Mouse (Mus musculus): ENCODE data around the gene Plxna3. TPM values are rescaled to one million over a fixed set of nuclear protein-coding genes. Genes with fewer than 3 reads are reported as not detected.
"Not testable (repeated sequence)": the region's sequence is repeated elsewhere in the genome, so short reads cannot be mapped to it uniquely, and the experiment has no call there.

Gene Plxna3
- total RNA-seq (2014; fragmentation: Nextera tagmentation) (3.9 and 14.8 TPM in 2 replicates), total RNA-seq (2017) (0.80 TPM in 2 replicates)

DNA sequence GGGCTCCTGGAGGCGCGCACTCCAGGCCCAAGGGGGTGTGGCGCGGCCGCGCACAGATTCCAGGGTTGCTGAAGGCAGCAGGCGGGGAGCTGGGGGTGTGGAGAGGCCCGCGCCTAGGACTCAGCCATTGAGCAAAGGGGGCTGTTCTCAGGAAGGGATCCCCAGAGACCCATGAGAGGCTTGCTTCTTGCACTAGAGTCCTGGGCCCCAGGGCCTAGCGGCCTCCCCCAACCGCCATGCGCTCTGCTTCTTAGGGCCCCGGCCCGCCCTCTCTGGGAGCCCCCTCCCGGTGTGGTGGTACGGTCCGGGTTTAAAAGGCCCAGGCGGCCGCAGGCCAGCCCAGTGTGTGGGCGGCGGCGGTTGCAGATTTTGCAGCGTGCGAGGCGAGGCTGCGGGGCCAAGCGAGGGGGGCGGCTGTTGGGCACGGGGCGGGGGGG lies at the start of gene Plxna3:
Plxna3 (plus strand) TSS at position 342 of the 437 bp plus-strand sequence.
- peak; percentile 94 for ATAC-seq (replicated peaks; ENCODE audit: low FRiP score, low TSS enrichment, poor library complexity, severe bottlenecking)

GRCm38 (mm10) chrX:74281041-74281731 lies 47.7 kb upstream of the Plxna3 start:
- no peak for ATAC-seq (replicated peaks; ENCODE audit: low FRiP score, low TSS enrichment, poor library complexity, severe bottlenecking)

- ATAC-seq (replicated peaks; ENCODE audit: low FRiP score, low TSS enrichment, poor library complexity, severe bottlenecking) = peak; percentile 94
Measured at GRCm38 (mm10) chrX:74281732-74282394, 47.0 kb upstream of the Plxna3 start, which contains the start of the genes Taz and Dnase1l1. Taz (plus strand) TSS chrX:74281912. Dnase1l1 (minus strand) TSS chrX:74282337.

DNA sequence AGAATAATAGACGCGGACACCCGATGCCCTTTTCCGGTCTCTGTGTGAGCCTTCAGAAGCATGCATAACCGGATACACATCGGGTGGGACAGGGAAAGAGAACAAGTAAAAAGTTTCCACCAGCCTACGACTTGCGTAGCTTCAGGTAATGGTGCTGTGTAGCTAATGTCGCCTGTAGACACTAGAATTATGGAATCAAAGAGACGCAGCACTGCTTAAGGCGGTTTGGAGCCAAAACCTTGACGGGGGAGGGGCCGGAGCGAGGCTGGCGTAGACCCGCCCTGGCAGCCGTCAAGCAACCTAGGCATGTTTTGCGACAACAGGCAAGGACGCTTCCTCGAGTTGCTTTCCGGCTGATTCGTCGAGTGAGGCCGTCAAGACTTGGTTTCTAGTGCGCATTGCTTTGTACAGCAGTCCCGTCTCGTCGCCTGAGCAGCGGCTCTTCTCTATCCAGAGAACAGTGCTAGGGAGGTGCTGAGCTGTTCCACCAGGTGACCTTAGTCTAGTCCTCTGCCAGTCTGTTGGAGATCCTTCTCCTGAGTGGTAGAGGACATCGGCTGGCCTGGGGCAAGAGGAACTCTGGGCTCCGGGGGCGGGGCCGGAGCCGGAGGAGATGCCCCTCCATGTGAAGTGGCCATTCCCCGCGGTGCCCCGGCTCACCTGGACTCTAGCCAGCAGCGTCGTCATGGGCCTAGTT lies 46.3 kb upstream of the Plxna3 start:
- ATAC-seq (replicated peaks; ENCODE audit: low FRiP score, low TSS enrichment, poor library complexity, severe bottlenecking) = peak; percentile 68

DNA sequence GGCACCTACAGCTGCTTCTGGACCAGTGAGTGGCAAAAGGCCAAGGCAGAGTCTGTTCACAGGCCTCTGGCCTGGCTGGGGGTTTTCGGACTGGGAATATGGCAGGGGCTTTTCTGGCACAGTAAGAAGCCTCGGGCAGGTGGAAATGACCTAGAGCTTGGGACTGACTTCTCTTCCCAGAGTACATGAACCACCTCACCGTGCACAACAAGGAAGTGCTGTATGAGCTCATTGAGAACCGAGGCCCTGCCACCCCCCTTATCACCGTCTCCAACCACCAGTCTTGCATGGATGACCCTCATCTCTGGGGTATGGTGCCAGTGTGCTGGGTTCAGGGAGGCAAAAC lies 45.8 kb upstream of the Plxna3 start:
- ATAC-seq (replicated peaks; ENCODE audit: low FRiP score, low TSS enrichment, poor library complexity, severe bottlenecking) = no peak

DNA sequence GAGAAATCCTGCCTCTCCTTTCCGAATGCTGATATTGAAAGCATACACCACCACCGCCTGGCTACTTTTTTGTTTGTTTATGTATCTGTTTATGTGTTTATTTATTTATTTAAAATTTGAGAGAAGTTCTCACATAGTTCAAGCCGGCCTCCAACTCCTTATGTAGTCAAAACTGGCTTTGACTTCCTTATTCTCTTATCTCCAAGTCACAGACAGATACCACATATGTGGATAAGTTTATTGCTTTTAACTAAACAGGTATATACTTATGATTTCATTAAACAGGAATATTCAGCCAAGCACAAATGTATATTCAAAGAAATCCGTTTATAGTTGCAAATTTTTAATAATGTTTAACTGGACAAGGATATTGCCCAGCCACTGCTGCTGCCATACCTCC lies 35.4 kb upstream of the Plxna3 start:
- ATAC-seq (replicated peaks; ENCODE audit: low FRiP score, low TSS enrichment, poor library complexity, severe bottlenecking) = no peak

GRCm38 (mm10) chrX:74296538-74297448 lies 32.1 kb upstream of the Plxna3 start, which contains the start of gene Atp6ap1:
Atp6ap1 (plus strand) TSS chrX:74297097.
- ATAC-seq (replicated peaks; ENCODE audit: low FRiP score, low TSS enrichment, poor library complexity, severe bottlenecking) = peak; percentile 99

- no peak for ATAC-seq (replicated peaks; ENCODE audit: low FRiP score, low TSS enrichment, poor library complexity, severe bottlenecking)
Measured at GRCm38 (mm10) chrX:74298348-74298747, 30.5 kb upstream of the Plxna3 start.

GRCm38 (mm10) chrX:74299721-74300120 lies 29.1 kb upstream of the Plxna3 start:
- no peak for ATAC-seq (replicated peaks; ENCODE audit: low FRiP score, low TSS enrichment, poor library complexity, severe bottlenecking)

- peak; percentile 84 for ATAC-seq (replicated peaks; ENCODE audit: low FRiP score, low TSS enrichment, poor library complexity, severe bottlenecking)
Measured at GRCm38 (mm10) chrX:74304867-74305700, 23.8 kb upstream of the Plxna3 start, which contains the start of gene Gdi1. Gdi1 (plus strand) TSS chrX:74304998.

GRCm38 (mm10) chrX:74312540-74313464 lies 16.1 kb upstream of the Plxna3 start, which contains the start of gene Fam50a:
Fam50a (plus strand) TSS chrX:74313033.
- peak; percentile 96 for ATAC-seq (replicated peaks; ENCODE audit: low FRiP score, low TSS enrichment, poor library complexity, severe bottlenecking)

- no peak for ATAC-seq (replicated peaks; ENCODE audit: low FRiP score, low TSS enrichment, poor library complexity, severe bottlenecking)
Measured at GRCm38 (mm10) chrX:74329215-74329671, 377 bp downstream of the Plxna3 start.

DNA sequence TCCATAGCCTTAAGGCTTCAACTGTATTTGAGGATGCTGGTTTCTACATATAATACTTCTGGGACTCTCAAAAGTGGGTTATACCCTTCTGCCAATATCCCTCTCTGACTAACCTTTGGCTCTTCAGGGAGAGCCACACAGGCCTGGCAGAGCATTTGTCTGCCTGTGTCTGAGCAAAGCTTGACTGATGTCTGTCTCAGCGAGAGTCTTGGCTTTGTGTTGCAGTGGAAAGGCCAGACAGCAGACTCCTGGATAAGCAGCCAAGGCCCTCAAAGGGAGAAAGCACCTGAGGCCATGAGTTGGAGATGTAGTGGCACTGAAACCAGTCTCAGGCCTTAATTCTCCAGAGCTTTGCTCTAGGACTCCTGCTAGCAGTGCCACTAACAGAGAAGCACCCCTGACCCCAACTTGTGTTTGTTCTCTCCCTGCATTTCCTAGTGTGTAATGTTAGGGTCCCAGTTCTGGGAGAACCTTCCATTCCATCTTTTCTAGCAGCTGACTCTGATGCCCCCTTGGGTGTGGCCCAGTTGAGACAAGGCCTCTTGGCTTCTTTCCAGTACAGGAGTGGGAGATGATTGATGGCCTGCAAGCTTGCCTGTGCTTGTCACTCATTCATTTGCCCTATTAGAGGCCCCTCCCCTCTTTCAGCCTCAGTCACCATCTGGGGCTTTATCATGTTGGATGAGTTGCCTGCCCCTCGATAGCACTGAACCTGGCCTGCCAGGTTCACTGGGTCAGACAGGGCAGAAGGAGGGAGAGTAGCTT lies 1.5 kb downstream of the Plxna3 start:
- no peak; the same call in 1 of the 2 replicates for ATAC-seq (replicated peaks; ENCODE audit: low FRiP score, low TSS enrichment, poor library complexity, severe bottlenecking)

DNA sequence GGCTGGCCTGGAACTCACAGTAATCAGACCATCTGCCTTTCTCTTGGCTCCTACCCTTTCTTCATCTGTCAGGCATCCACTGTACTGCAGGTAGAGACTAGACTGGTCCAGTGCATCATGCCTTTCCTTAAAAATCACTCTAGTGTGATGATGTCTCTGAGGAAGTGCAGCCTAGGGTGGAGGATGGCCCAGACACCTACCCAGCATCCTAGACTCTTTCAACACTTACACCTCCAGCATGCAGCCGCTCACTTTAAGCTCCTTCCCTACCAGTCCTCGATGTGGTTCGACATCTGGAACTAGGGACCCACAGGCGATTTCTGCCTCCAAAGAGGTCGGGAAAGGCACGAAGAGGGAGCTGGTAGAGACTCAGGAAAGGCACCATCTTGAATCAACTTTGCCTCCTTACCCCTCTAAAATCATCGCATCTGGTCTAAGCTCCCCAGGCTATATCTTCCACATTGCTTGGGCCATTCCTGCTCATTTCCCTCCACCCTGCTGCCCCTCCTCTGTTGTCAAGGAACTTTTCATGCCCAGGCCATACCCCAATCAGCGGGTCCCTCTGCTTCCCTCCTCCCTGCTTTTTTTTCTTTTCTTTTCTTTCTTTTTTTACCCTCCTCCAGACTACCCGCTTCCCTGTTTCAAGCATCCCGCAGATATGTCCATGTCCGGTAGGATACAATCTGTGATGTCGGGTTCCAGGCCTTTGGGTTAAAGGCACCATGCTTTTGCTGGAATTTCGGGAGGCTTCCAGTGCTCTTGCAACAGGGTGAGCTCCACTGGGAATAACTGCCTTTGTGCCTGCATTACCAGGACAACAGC lies 24.0 kb downstream of the Plxna3 start:
- no peak for ATAC-seq (replicated peaks; ENCODE audit: low FRiP score, low TSS enrichment, poor library complexity, severe bottlenecking)

DNA sequence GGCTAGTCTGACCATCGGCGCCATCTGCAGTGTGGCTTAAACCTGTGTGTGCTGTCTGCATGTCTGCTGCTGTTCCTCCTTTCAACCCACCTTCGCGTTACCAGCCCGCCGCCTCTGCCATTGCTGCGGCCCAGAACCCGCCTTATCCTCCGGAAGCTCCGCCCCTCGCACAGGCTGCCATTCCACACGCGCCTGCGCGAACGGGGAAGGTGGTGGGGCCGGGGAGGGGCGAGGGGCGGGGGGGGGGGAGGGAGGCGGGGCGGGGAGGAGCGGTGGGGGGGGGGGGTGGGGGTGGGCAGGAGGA lies 24.6 kb downstream of the Plxna3 start, which contains the start of gene Lage3:
Lage3 (minus strand) TSS at position 152 of the 304 bp plus-strand sequence.
- ATAC-seq (replicated peaks; ENCODE audit: low FRiP score, low TSS enrichment, poor library complexity, severe bottlenecking) = peak; percentile 90

GRCm38 (mm10) chrX:74357069-74357468 lies 28.2 kb downstream of the Plxna3 start:
- ATAC-seq (replicated peaks; ENCODE audit: low FRiP score, low TSS enrichment, poor library complexity, severe bottlenecking) = not testable (repeated sequence)

Measured in megakaryocyte-erythroid progenitor cell, adult 5-6 weeks (primary cell).